Mouse (Mus musculus) ES-E14 (cell line): ENCODE measurements around the gene Col5a1. TPM values are rescaled to one million over a fixed set of nuclear protein-coding genes. Genes with fewer than 3 reads are reported as not detected.

ENCODE experiments used
- DNase-seq: peaks from one replicate; pipeline ENCODE4 v3.0.0-alpha.2; 2013; ENCODE audit warnings: low read depth, low spot score
- H3K27ac ChIP-seq: 2 replicates; pipeline ENCODE4 v1.5.1; 2012; ENCODE audit warnings: low read depth, mild to moderate bottlenecking, low read length, moderate library complexity, mixed read lengths; ENCODE audit not compliant: poor library complexity, insufficient read depth, severe bottlenecking
- H3K36me3 ChIP-seq: 2 replicates; pipeline ENCODE4 v1.6.1; 2012; ENCODE audit warnings: mild to moderate bottlenecking, low read length, moderate library complexity, mixed read lengths; ENCODE audit not compliant: control insufficient read depth, poor library complexity, insufficient read depth, severe bottlenecking
- H3K4me1 ChIP-seq, 2 experiments: fragments of 150-350 bp in 1 of 2; sonication (generic) in 1 of 2; 2 replicates each; pipeline ENCODE4 v1.6.1; 2012; ENCODE audit warnings: low read length in 2 of 2, mild to moderate bottlenecking in 1 of 2, mixed read lengths in 1 of 2; ENCODE audit not compliant: control insufficient read depth in 2 of 2, insufficient read depth in 2 of 2, poor library complexity in 1 of 2
- H3K4me3 ChIP-seq, 2 experiments: fragments of 150-350 bp in 1 of 2; sonication (generic) in 1 of 2; 2 replicates each; pipeline ENCODE4 v1.5.1; 2012; ENCODE audit warnings: low read length in 2 of 2, low read depth in 1 of 2, mild to moderate bottlenecking in 1 of 2, mixed read lengths in 1 of 2; ENCODE audit not compliant: insufficient read depth in 1 of 2, poor library complexity in 1 of 2, severe bottlenecking in 1 of 2
- H3K9ac ChIP-seq: 2 replicates; pipeline ENCODE4 v1.6.1; 2012; ENCODE audit warnings: low read depth, mild to moderate bottlenecking, low read length, mixed read lengths; ENCODE audit not compliant: poor library complexity, insufficient read depth, severe bottlenecking
- H3K9me3 ChIP-seq: fragments of 150-350 bp; sonication (generic); 2 replicates; pipeline ENCODE4 v1.6.1; 2012; ENCODE audit warnings: low read depth, mild to moderate bottlenecking, low read length; ENCODE audit not compliant: control insufficient read depth, insufficient read depth
- CHD2 ChIP-seq: IDR thresholded peaks from 2 replicates; pipeline ENCODE4 v1.6.1; 2014; ENCODE audit warnings: mild to moderate bottlenecking, low read depth, low read length, inconsistent platforms
- HCFC1 ChIP-seq: IDR thresholded peaks from 2 replicates; pipeline ENCODE4 v1.6.1; 2012; ENCODE audit warnings: low read length, inconsistent platforms, borderline replicate concordance; ENCODE audit not compliant: insufficient read depth
- MAFK ChIP-seq: IDR thresholded peaks from 2 replicates; pipeline ENCODE4 v1.6.1; 2014; ENCODE audit warnings: mild to moderate bottlenecking, low read depth, low read length, inconsistent platforms; ENCODE audit not compliant: insufficient read depth
- ZC3H11A ChIP-seq: IDR thresholded peaks from 2 replicates; pipeline ENCODE4 v1.6.1; 2012; ENCODE audit warnings: low read depth, mild to moderate bottlenecking, inconsistent platforms, low read length, borderline replicate concordance
- ZNF384 ChIP-seq: IDR thresholded peaks from 2 replicates; pipeline ENCODE4 v1.6.1; 2012; ENCODE audit warnings: low read depth, low read length, inconsistent platforms
- in situ Hi-C, 2 experiments: fragments of 600-800 bp; cut with MboI; formaldehyde crosslinking; loops; one replicate each; pipeline ENCODE4 v1.15.1; 2025; ENCODE audit warnings: low sequenced_read_pairs in 2 of 2, inconsistent platforms in 1 of 2; ENCODE audit not compliant: unreplicated experiment in 2 of 2
- total RNA-seq: library from RNA; depleted of rRNA; stranded (reverse); fragments of 300-350 nt; gene quantifications from 2 replicates; pipeline ENCODE4 v1.2.3, GENCODE M21; 2012

Col5a1 gene
- total RNA-seq, 1 experiment = 42.3 TPM

- Histone ChIP-seq H3K4me1 (peaks cover 0 to 7% of the 10 kb centered on the region in 2 experiments; a peak in 1 of 4 replicates), H3K9me3 (no peaks in the 10 kb centered on the region), H3K36me3 (no peaks in the 10 kb centered on the region), H3K9ac (no peak overlapping the region), H3K27ac (no peak overlapping the region), H3K4me3 (no peak overlapping the region)
- in situ Hi-C loops = no loop called here
- no peak for DNase-seq
- TF ChIP-seq ZC3H11A (no peak), MAFK (no peak), CHD2 (no peak), HCFC1 (no peak), ZNF384 (no peak)
Measured at GRCm38 (mm10) chr2:27847001-27847400, 39.2 kb upstream of the Col5a1 start.

- Histone ChIP-seq H3K4me1 (peaks cover 0 to 7% of the 10 kb centered on the region in 2 experiments; a peak in 1 of 4 replicates), H3K27ac (no peak overlapping the region), H3K36me3 (no peaks in the 10 kb centered on the region), H3K9me3 (no peaks in the 10 kb centered on the region), H3K4me3 (no peak overlapping the region), H3K9ac (no peak overlapping the region)
- in situ Hi-C loops = no loop called here
- no peak for TF ChIP-seq ZC3H11A
- no peak for TF ChIP-seq ZNF384
- TF ChIP-seq CHD2 = no peak
- no peak for TF ChIP-seq HCFC1
- peak; percentile 29; the same call in 1 of the 2 replicates for TF ChIP-seq MAFK
- no peak for DNase-seq
Measured at GRCm38 (mm10) chr2:27847851-27848435, 38.3 kb upstream of the Col5a1 start.

- no peak for DNase-seq
- no peaks in the 10 kb centered on the region for H3K9me3 ChIP-seq
- no peak overlapping the region for H3K27ac ChIP-seq
- peaks cover 0 to 7% of the 10 kb centered on the region in 2 experiments; a peak in 1 of 4 replicates for H3K4me1 ChIP-seq
- no peak overlapping the region for H3K9ac ChIP-seq
- H3K4me3 ChIP-seq = no peak overlapping the region
- H3K36me3 ChIP-seq = no peaks in the 10 kb centered on the region
- in situ Hi-C loops = no loop called here
- TF ChIP-seq MAFK (no peak), CHD2 (no peak), ZNF384 (no peak), ZC3H11A (no peak), HCFC1 (no peak)
Measured at GRCm38 (mm10) chr2:27848466-27848865, 37.8 kb upstream of the Col5a1 start.

- Histone ChIP-seq H3K4me3 (no peak overlapping the region), H3K27ac (no peak overlapping the region), H3K9ac (no peak overlapping the region), H3K36me3 (no peaks in the 10 kb centered on the region), H3K9me3 (no peaks in the 10 kb centered on the region), H3K4me1 (no peaks in the 10 kb centered on the region)
- in situ Hi-C loops = no loop called here
- no peak for TF ChIP-seq MAFK
- TF ChIP-seq ZNF384 = no peak
- TF ChIP-seq HCFC1 = no peak
- TF ChIP-seq CHD2 = no peak
- TF ChIP-seq ZC3H11A = no peak
- no peak for DNase-seq
Measured at GRCm38 (mm10) chr2:27858348-27858903, 27.8 kb upstream of the Col5a1 start.
